Mouse (Mus musculus): ENCODE data around the gene St6gal1. TPM values are rescaled to one million over a fixed set of nuclear protein-coding genes. Genes with fewer than 3 reads are reported as not detected.

Gene St6gal1
- total RNA-seq, 1 experiment from 2014 or later = 50.5 TPM

DNA sequence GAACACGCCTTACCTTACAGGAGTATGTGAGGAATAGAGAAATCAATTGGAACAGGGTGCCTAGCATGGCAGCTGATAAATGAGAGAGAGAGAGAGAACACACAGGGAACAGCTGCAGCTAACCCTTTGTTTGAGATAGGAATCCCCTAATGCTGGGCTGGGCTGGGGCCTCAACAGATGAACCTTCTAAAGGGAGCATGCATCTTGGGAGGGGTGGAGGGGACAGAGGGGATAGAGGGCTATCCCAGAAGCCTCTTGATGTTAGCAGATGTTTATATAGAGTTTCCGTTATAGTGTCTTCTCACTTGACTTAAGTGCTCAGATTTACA is 26.9 kb downstream of the St6gal1 start:
- no peak for DNase-seq

DNA sequence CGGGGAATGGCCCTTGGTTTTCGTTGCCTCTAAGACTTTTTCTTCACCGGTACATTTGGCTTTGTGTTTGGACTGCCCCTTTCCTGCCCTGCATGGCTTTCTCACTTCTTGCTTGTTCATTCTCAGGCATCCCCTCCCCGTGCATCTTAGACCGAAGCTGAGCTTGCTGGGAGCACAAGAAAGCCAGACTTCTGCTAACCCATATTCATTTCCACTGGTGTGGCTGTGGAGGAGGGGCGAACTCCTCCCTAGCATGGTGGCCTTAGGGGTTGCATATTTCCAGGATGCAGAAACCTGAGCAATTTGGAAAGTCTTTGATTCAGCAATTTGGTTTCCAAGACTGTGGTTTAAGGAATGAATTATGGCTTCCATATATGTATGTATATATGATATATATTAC is 29.1 kb downstream of the St6gal1 start:
- DNase-seq = no peak

GRCm38 (mm10) chr16:23254062-23254461 is 29.5 kb downstream of the St6gal1 start:
- DNase-seq = peak; percentile 37

- DNase-seq = no peak
These were observed 32.1 kb downstream of the St6gal1 start for GRCm38 (mm10) chr16:23256638-23257037.

DNA sequence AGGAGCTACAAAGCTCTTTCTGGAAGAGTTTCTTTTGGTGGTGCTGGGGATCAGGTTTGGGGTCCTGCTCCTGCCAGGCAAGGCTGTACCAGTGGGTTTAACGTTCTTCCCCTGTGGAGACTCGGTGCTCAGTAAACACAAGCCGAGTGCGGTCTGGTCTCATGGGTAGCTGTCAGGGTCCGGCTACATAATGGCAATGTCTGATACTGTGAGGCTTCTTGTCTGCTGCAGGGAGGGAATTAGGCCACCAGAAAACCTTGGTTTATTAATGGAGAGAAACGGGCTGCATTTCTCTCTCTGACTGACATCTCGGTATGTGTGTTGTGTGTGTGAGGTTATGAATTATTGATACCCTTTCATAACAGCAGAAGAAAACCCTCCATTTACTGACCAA is 33.9 kb downstream of the St6gal1 start:
- DNase-seq = no peak

DNA sequence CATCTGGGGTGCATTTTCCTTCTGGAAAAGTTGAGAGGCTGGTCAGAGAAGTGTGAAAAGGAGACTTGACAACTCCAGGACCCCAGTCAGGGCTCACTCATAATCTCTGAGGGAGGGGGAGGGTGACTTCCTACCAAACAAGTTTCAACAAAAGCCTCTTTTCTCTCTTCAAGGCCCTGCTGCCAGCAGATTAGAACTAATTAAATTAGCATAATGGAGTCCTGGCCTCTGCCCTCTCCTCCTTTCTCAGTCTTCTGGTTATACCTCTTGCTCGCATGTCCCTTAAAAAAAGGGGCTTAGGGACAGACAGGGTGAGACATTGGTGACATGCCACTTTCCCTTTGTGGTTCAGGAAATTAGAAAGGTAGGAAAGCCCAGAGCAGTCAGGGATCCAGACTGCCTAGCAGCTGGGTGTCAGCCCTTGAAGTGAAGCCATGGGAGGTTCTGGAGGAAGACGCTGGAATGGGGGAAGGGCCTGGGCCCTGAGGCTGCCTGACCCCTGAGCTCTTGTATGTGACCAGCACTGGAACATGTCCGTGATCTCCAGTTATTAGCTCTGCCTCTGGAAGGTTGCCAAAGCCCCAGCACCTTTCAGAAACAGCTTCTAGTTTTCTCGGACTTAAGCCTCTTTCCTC is 34.4 kb downstream of the St6gal1 start:
- DNase-seq = no peak

DNA sequence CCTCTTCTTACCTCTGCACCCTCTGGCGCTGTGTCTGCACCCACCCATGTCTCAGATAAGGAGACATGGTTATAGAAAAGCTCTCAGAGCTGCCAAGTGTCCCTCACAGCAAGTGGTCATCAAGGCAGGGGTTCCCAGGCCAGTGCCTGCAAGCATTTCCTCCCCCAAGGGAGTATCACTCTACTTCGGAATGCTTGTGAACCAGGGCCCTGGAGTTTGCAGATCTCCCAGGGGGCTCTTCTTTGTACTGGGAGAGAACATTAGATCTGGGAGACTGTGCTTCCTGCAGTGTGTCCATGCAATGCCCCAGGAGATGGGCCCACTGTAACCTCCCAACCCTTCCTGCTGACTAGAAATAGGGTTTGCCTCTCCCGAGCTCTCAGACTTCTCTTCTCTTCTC is 35.0 kb downstream of the St6gal1 start:
- DNase-seq = no peak

GRCm38 (mm10) chr16:23262131-23262768 is 37.7 kb downstream of the St6gal1 start:
- no peak for DNase-seq

- DNase-seq = no peak
These were observed 38.3 kb downstream of the St6gal1 start for GRCm38 (mm10) chr16:23262846-23263245.

DNA sequence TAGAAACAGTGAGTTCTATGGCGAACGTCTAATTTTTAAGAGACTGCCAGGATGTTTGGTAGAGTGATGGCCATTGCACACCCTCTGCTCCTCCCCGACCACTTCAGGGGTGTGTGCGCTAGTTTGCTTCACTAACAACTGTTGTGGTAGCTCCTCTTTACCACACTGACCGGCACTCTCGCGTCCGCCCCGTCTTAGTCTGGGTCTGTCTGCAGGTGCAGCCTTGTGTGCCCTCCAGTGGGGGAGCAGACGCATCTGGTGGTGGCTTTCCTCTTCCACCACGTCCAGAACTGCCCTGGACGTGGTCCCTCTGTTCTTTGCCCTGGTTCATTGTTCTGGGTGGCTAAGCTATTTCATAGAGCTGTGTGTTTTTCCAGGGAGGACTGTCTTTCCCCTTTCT is 40.5 kb downstream of the St6gal1 start:
- no peak for DNase-seq

- DNase-seq = no peak
These were observed 40.9 kb downstream of the St6gal1 start for GRCm38 (mm10) chr16:23265481-23265880.

- DNase-seq = no peak
These were observed 41.8 kb downstream of the St6gal1 start for GRCm38 (mm10) chr16:23266293-23266692.

GRCm38 (mm10) chr16:23266896-23267295 is 42.4 kb downstream of the St6gal1 start:
- no peak for DNase-seq

DNA sequence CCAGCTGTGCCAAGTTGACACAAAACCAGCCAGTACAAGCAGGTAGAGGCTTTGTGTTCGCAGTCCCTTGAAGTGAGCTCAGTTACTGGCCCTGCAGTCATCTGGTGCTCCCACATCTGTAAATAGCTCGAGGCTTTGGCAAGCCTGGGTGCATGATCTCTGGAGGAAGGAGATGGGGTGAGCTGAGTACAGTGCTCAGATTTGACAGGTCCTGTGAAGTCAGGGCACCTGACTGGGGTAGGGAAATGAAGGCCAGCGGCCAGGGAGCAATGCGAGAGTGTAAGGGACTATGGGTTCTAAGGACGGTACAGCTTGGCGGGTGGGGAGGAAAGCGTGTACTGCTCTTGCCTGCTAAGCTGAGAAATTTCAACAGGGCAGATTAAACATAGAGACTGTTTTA is 43.7 kb downstream of the St6gal1 start:
- no peak for DNase-seq

DNA sequence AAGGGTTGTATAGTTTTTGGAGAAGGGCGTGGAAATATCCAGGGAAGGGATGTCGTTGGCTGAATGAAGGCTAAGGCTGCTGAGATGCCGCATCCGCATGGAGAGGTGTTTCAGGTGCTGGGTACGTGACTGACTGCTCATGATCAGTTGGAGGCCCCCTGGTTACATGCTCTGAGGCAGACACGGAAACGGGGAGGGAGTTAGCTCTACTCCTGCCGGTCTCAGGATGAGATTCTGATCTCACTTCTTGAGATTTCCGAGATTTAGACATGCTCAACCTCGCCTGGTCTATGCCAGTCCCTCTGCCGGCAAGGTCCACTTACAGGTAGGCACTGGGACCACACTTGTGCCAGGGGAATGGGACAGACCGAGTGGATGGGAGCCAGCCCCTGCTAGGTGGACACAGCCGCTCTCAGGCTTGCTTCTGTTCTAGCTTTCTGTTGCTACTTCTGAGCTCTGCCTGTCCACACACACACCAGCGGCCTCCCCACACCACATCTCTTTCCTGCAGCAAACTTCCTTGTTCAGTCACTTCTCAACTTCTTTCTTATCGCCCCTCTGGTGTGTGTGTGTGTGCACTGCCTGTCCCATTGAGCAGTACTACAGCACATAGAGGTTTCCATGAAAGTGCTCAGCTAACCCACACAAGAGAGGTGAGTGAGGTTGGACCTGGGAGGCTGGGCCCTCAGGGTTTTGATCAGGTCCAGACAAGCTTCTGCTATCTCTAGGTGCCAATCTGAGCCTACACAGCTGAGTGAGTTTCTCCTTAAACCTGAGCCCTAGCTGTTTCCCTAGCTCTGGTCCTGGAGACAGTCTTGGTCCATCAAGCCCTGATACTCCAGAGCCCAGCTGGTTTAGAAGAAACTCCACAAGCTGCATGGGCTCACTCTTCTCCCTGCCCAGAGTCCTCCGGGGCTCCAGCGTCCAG is 44.8 kb downstream of the St6gal1 start:
- DNase-seq = no peak

DNA sequence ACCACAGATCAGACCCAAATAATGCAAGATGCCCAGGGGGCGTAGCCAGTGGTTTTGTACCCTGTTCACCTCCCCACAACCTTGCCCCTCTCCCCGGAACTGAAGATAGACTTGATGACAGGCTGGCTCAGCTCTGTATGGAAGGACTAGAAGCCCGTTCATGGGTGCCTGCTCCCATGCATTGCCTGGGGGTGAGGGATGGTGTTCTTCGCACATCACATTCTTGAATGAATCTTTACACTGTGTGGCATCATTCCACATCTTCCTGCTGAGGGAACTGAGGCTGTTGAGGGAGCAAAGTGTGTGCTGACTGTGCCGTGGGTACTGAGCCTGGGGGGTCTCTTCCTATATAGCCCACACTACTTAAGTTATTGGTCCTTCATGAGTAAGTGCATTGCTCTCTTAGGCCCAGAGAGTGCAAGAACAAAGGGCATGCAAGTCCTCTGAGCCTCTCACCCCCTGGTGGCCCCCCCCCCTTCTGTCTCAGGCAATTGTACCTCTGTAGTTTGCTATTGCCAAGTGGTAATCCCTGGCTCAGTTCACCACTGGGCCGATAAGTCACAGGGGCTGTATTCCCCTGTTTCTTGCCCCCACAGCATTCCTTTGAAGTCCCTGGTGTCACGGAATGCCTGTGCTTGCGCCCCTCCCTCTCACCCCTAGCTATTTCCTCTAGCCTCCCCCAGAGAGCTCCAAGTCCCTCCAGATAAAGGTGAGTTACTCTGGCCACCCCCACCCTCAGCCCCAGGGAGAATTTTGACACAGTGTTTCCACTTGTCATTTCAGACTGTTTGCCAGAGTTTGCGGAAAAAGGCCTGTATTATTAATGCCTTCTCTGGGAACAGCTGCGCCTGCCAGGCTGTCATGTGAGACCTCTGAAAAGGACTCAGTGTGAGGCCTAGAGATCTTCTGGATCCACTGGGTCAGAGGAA is 45.7 kb downstream of the St6gal1 start:
- DNase-seq = no peak

- no peak for DNase-seq
These were observed 46.3 kb downstream of the St6gal1 start for GRCm38 (mm10) chr16:23270913-23271253.

GRCm38 (mm10) chr16:23271746-23272520 is 47.4 kb downstream of the St6gal1 start:
- no peak for DNase-seq

- peak; percentile 30 for DNase-seq
These were observed 48.1 kb downstream of the St6gal1 start for GRCm38 (mm10) chr16:23272521-23273230.

- DNase-seq = no peak
These were observed 49.5 kb downstream of the St6gal1 start for GRCm38 (mm10) chr16:23274005-23274404.
